Mouse (Mus musculus): ENCODE measurements around the gene Ptpn12. TPM values are rescaled to one million over a fixed set of nuclear protein-coding genes. Genes with fewer than 3 reads are reported as not detected.
A peak's percentile ranks its signal among the peaks of the same experiment; 100 is the strongest.

Gene Ptpn12
- total and polyA plus RNA-seq, 2 experiments from 2014 or later: 11.6 to 23.8 TPM

- Histone ChIP-seq H3K36me3 (replicated peaks; ENCODE audit: control insufficient read depth, insufficient read depth, low read length) (no peaks in the 10 kb centered on the region), H3K27ac (ENCODE audit: low read depth) (peak overlapping the region; percentile 93), H3K27me3 (ENCODE audit: control insufficient read depth, insufficient read depth, low read length) (no peaks in the 10 kb centered on the region), H3K4me1 (ENCODE audit: control insufficient read depth, insufficient read depth) (peaks cover 65% of the 10 kb centered on the region), H3K9ac (replicated peaks; ENCODE audit: low read depth, low read length) (no peak overlapping the region), H3K4me3 (ENCODE audit: low read depth, low read length) (no peak overlapping the region), H3K4me2 (ENCODE audit: low read depth, low read length) (no peak overlapping the region), H3K9me3 (replicated peaks; ENCODE audit: control insufficient read depth, low read length) (no peaks in the 10 kb centered on the region)
- no peak for TF ChIP-seq CTCF (IDR thresholded peaks at IDR 0.05; ENCODE audit: low read depth)
- DNase-seq (ENCODE audit: low spot score) (peak; percentile 58), ATAC-seq (ENCODE audit: insufficient read depth, low read depth) (peak; percentile 26; the same call in 1 of the 2 replicates)
- 2% methylated on average over 5 of the region's 5 CpGs for WGBS
These were observed 114.5 kb downstream of the Ptpn12 start for GRCm38 (mm10) chr5:20941205-20941604.

- Histone ChIP-seq H3K27ac (ENCODE audit: low read depth) (peak overlapping the region; percentile 93), H3K4me2 (ENCODE audit: low read depth, low read length) (no peak overlapping the region), H3K27me3 (ENCODE audit: control insufficient read depth, insufficient read depth, low read length) (no peaks in the 10 kb centered on the region), H3K4me3 (ENCODE audit: low read depth, low read length) (no peak overlapping the region), H3K4me1 (ENCODE audit: control insufficient read depth, insufficient read depth) (peaks cover 68% of the 10 kb centered on the region), H3K36me3 (replicated peaks; ENCODE audit: control insufficient read depth, insufficient read depth, low read length) (no peaks in the 10 kb centered on the region), H3K9me3 (replicated peaks; ENCODE audit: control insufficient read depth, low read length) (no peaks in the 10 kb centered on the region), H3K9ac (replicated peaks; ENCODE audit: low read depth, low read length) (no peak overlapping the region)
- DNase-seq (ENCODE audit: low spot score) (no peak), ATAC-seq (ENCODE audit: insufficient read depth, low read depth) (peak; percentile 34; the same call in 1 of the 2 replicates)
- TF ChIP-seq EP300 (IDR thresholded peaks at IDR 0.05; ENCODE audit: low read depth) (no peak), CTCF (IDR thresholded peaks at IDR 0.05; ENCODE audit: low read depth) (no peak)
- 29% methylated on average over 4 of the region's 4 CpGs for WGBS
These were observed 115.0 kb downstream of the Ptpn12 start for GRCm38 (mm10) chr5:20940696-20941095.

DNA sequence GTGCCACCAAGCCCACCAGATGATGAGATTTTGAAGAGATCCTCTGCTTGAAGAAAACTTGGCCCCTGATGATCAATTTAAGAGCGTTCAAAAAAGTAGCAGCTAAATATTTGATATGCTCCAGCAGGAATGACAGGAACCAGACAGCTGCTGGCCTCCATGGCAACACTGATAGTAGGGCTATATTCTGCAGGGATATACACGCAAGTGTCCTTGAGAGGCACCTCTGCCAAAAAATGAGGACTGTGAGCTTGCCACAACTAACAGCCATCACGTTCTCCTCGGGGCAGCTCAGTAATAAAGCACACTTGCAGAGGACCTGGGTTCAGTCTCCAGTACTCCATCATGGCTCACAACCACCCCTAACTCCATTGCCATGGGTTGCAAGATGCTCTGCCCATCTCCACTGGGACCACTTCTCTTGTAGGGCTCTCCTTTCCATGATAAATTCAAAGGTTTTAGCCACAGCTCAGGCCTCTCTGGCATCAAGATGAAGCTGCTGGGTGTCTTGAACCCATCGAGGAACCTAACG is 115.6 kb downstream of the Ptpn12 start:
- peaks cover 68% of the 10 kb centered on the region for H3K4me1 ChIP-seq (ENCODE audit: control insufficient read depth, insufficient read depth)
- ATAC-seq (ENCODE audit: insufficient read depth, low read depth) (peak; percentile 85), DNase-seq (ENCODE audit: low spot score) (peak; percentile 64)
- no peaks in the 10 kb centered on the region for H3K27me3 ChIP-seq (ENCODE audit: control insufficient read depth, insufficient read depth, low read length)
- H3K4me3 ChIP-seq (ENCODE audit: low read depth, low read length): no peak overlapping the region
- no peak overlapping the region for H3K9ac ChIP-seq (replicated peaks; ENCODE audit: low read depth, low read length)
- H3K9me3 ChIP-seq (replicated peaks; ENCODE audit: control insufficient read depth, low read length): no peaks in the 10 kb centered on the region
- WGBS: 38% methylated on average over 6 of the region's 6 CpGs
- H3K4me2 ChIP-seq (ENCODE audit: low read depth, low read length): peak overlapping the region; percentile 14; the same call in 1 of the 2 replicates
- TF ChIP-seq CTCF (IDR thresholded peaks at IDR 0.05; ENCODE audit: low read depth) (no peak), EP300 (IDR thresholded peaks at IDR 0.05; ENCODE audit: low read depth) (no peak)
- no peaks in the 10 kb centered on the region for H3K36me3 ChIP-seq (replicated peaks; ENCODE audit: control insufficient read depth, insufficient read depth, low read length)
- H3K27ac ChIP-seq (ENCODE audit: low read depth): peak overlapping the region; percentile 93

GRCm38 (mm10) chr5:20938523-20938922 is 117.2 kb downstream of the Ptpn12 start:
- Histone ChIP-seq H3K4me3 (ENCODE audit: low read depth, low read length) (no peak overlapping the region), H3K9ac (replicated peaks; ENCODE audit: low read depth, low read length) (no peak overlapping the region), H3K4me1 (ENCODE audit: control insufficient read depth, insufficient read depth) (peaks cover 67% of the 10 kb centered on the region), H3K4me2 (ENCODE audit: low read depth, low read length) (0 out of 2 replicates have a peak overlapping the region, but pooled peaks have one; percentile 1), H3K27me3 (ENCODE audit: control insufficient read depth, insufficient read depth, low read length) (no peaks in the 10 kb centered on the region), H3K9me3 (replicated peaks; ENCODE audit: control insufficient read depth, low read length) (no peaks in the 10 kb centered on the region), H3K27ac (ENCODE audit: low read depth) (peak overlapping the region; percentile 93), H3K36me3 (replicated peaks; ENCODE audit: control insufficient read depth, insufficient read depth, low read length) (no peaks in the 10 kb centered on the region)
- 30% methylated on average over 5 of the region's 5 CpGs for WGBS
- DNase-seq (ENCODE audit: low spot score): no peak
- TF ChIP-seq CTCF (IDR thresholded peaks at IDR 0.05; ENCODE audit: low read depth): no peak
- TF ChIP-seq EP300 (IDR thresholded peaks at IDR 0.05; ENCODE audit: low read depth): no peak
- no peak for ATAC-seq (ENCODE audit: insufficient read depth, low read depth)

Other genes with a start within 250 kb of the Ptpn12 start
- gene Phtf2, start 173.8 kb downstream of the Ptpn12 start, total RNA-seq (2014; rRNA removed; ENCODE audit: low replicate concordance): 38.1 and 50.9 TPM in 2 replicates
- gene Phtf2, start 173.8 kb downstream of the Ptpn12 start, polyA plus RNA-seq (2015; fragmentation: Nextera tagmentation; extraction: Ambion mirVana): 33.5 and 39.2 TPM in 2 replicates
- gene Tmem60, start 173.7 kb downstream of the Ptpn12 start, total RNA-seq (2014; rRNA removed; ENCODE audit: low replicate concordance): 5.8 and 8.4 TPM in 2 replicates
- 57.5 and 61.5 TPM in 2 replicates for gene Tmem60, start 173.7 kb downstream of the Ptpn12 start, polyA plus RNA-seq (2015; fragmentation: Nextera tagmentation; extraction: Ambion mirVana)
- 8.5 and 9.1 TPM in 2 replicates for gene Rsbn1l, start 99.5 kb downstream of the Ptpn12 start, total RNA-seq (2014; rRNA removed; ENCODE audit: low replicate concordance)
- 9.2 and 9.4 TPM in 2 replicates for gene Rsbn1l, start 99.5 kb downstream of the Ptpn12 start, polyA plus RNA-seq (2015; fragmentation: Nextera tagmentation; extraction: Ambion mirVana)
- gene Gsap, start 130.3 kb upstream of the Ptpn12 start, total RNA-seq (2014; rRNA removed; ENCODE audit: low replicate concordance): 2.0 and 2.8 TPM in 2 replicates
- 0.99 and 1.4 TPM in 2 replicates for gene Gsap, start 130.3 kb upstream of the Ptpn12 start, polyA plus RNA-seq (2015; fragmentation: Nextera tagmentation; extraction: Ambion mirVana)

All from heart, postnatal 0 days (tissue).